Mouse (Mus musculus): ENCODE results near the gene Lpp. TPM values are rescaled to one million over a fixed set of nuclear protein-coding genes. Genes with fewer than 3 reads are reported as not detected.

Lpp gene
- total RNA-seq, 2 experiments from 2014 or later, result 1.2 to 3.8 TPM

GRCm38 (mm10) chr16:24607896-24608457, 214.7 kb downstream of the Lpp start:
- no peak for ATAC-seq (replicated peaks; ENCODE audit: poor library complexity)

GRCm38 (mm10) chr16:24619458-24619857, 226.2 kb downstream of the Lpp start:
- ATAC-seq (replicated peaks; ENCODE audit: poor library complexity), result no peak

- peak; percentile 81 for ATAC-seq (replicated peaks; ENCODE audit: poor library complexity)
Measured at GRCm38 (mm10) chr16:24620021-24620420, 226.7 kb downstream of the Lpp start.

- no peak for ATAC-seq (replicated peaks; ENCODE audit: poor library complexity)
Measured at GRCm38 (mm10) chr16:24622226-24623194, 229.2 kb downstream of the Lpp start.

- ATAC-seq (replicated peaks; ENCODE audit: poor library complexity), result peak; percentile 35
Measured at GRCm38 (mm10) chr16:24624335-24624734, 231.0 kb downstream of the Lpp start.

GRCm38 (mm10) chr16:24625576-24625975, 232.3 kb downstream of the Lpp start:
- peak; percentile 67 for ATAC-seq (replicated peaks; ENCODE audit: poor library complexity)

GRCm38 (mm10) chr16:24628779-24629178, 235.5 kb downstream of the Lpp start:
- ATAC-seq (replicated peaks; ENCODE audit: poor library complexity), result no peak

GRCm38 (mm10) chr16:24629218-24630172, 236.2 kb downstream of the Lpp start:
- peak; percentile 82 for ATAC-seq (replicated peaks; ENCODE audit: poor library complexity)

GRCm38 (mm10) chr16:24635381-24635919, 242.1 kb downstream of the Lpp start:
- no peak for ATAC-seq (replicated peaks; ENCODE audit: poor library complexity)

- ATAC-seq (replicated peaks; ENCODE audit: poor library complexity), result no peak
Measured at GRCm38 (mm10) chr16:24636894-24637293, 243.6 kb downstream of the Lpp start.

GRCm38 (mm10) chr16:24641003-24641797, 247.9 kb downstream of the Lpp start:
- no peak for ATAC-seq (replicated peaks; ENCODE audit: poor library complexity)

GRCm38 (mm10) chr16:24643024-24643635, 249.8 kb downstream of the Lpp start:
- no peak for ATAC-seq (replicated peaks; ENCODE audit: poor library complexity)

- no peak for ATAC-seq (replicated peaks; ENCODE audit: poor library complexity)
Measured at GRCm38 (mm10) chr16:24644154-24644553, 250.8 kb downstream of the Lpp start.

GRCm38 (mm10) chr16:24644760-24645406, 251.6 kb downstream of the Lpp start:
- ATAC-seq (replicated peaks; ENCODE audit: poor library complexity), result no peak

GRCm38 (mm10) chr16:24645906-24646603, 252.7 kb downstream of the Lpp start:
- ATAC-seq (replicated peaks; ENCODE audit: poor library complexity), result no peak

GRCm38 (mm10) chr16:24651655-24652654, 258.6 kb downstream of the Lpp start:
- peak; percentile 68 for ATAC-seq (replicated peaks; ENCODE audit: poor library complexity)

GRCm38 (mm10) chr16:24653041-24653440, 259.7 kb downstream of the Lpp start:
- ATAC-seq (replicated peaks; ENCODE audit: poor library complexity), result no peak

Measured in megakaryocyte progenitor cell, adult 5-6 weeks (primary cell).